Mouse (Mus musculus) heart, adult 18-20 months (tissue): Measurements from ENCODE around the gene Slc22a2. TPM values are rescaled to one million over a fixed set of nuclear protein-coding genes. Genes with fewer than 3 reads are reported as not detected.

Source experiments
- total RNA-seq, 2 experiments: library from RNA; stranded (reverse); gene quantifications; 2 replicates each; pipeline ENCODE4 v1.2.3; 2021

Gene Slc22a2
- total RNA-seq, 2 experiments from 2014 or later = not detected

Other genes starting within 250 kb of the Slc22a2 start
- not detected for gene Plg, start 205.5 kb upstream of the Slc22a2 start, total RNA-seq
- 10 to 100 TPM; 12.0 to 13.9 TPM for gene Slc22a3, start 76.4 kb upstream of the Slc22a2 start, total RNA-seq
- 10 to 100 TPM; 12.1 to 17.8 TPM for gene Slc22a1, start 91.7 kb downstream of the Slc22a2 start, total RNA-seq
- gene Igf2r, start 185.5 kb downstream of the Slc22a2 start, total RNA-seq = 100 to 1,000 TPM; 111 to 115 TPM